Mouse (Mus musculus) lung, postnatal 0 days (tissue): Measurements from ENCODE around the gene 6430531B16Rik. TPM values are rescaled to one million over a fixed set of nuclear protein-coding genes. Genes with fewer than 3 reads are reported as not detected.
A peak's percentile ranks its signal among the peaks of the same experiment; 100 is the strongest.

Source experiments
- ATAC-seq: fragments of 200-750 bp; cut with Nextera tagmentation; 2 replicates; pipeline ENCODE4 v1.8.0; 2017; ENCODE audit warnings: moderate library complexity
- DNase-seq: peaks from one replicate; pipeline ENCODE4 v3.0.0-alpha.2; 2016; ENCODE audit warnings: low spot score
- H3K27ac ChIP-seq: fragments of 300-500 bp; sonication (generic); 2 replicates; pipeline ENCODE4 v1.5.1; 2014; ENCODE audit warnings: antibody characterized with exemption, mild to moderate bottlenecking, low read length, mixed read lengths
- H3K27me3 ChIP-seq: fragments of 300-500 bp; sonication (generic); replicated peaks from 2 replicates; pipeline ENCODE4 v1.6.1; 2014; ENCODE audit warnings: low read length, mixed read lengths; ENCODE audit not compliant: insufficient read depth
- H3K36me3 ChIP-seq: fragments of 300-500 bp; sonication (generic); 2 replicates; pipeline ENCODE4 v1.6.1; 2014; ENCODE audit warnings: low read length, mixed read lengths; ENCODE audit not compliant: insufficient read depth
- H3K4me1 ChIP-seq: fragments of 300-500 bp; sonication (generic); 2 replicates; pipeline ENCODE4 v1.6.1; 2014; ENCODE audit warnings: antibody characterized with exemption, low read depth, low read length, mixed read lengths; ENCODE audit not compliant: insufficient read depth
- H3K4me2 ChIP-seq: fragments of 300-500 bp; sonication (generic); replicated peaks from 2 replicates; pipeline ENCODE4 v1.6.1; 2014; ENCODE audit warnings: low read depth, mild to moderate bottlenecking, low read length, moderate library complexity, mixed read lengths
- H3K4me3 ChIP-seq: fragments of 300-500 bp; sonication (generic); 2 replicates; pipeline ENCODE4 v1.5.1; 2014; ENCODE audit warnings: low read depth, low read length
- H3K9ac ChIP-seq: fragments of 300-500 bp; sonication (generic); replicated peaks from 2 replicates; pipeline ENCODE4 v1.6.1; 2014; ENCODE audit warnings: low read depth, mild to moderate bottlenecking
- H3K9me3 ChIP-seq: fragments of 300-500 bp; sonication (generic); 2 replicates; pipeline ENCODE4 v1.6.1; 2016; ENCODE audit warnings: low read length, mixed read lengths
- CTCF ChIP-seq: IDR thresholded peaks from 2 replicates; pipeline ENCODE4 v1.5.1; 2016; ENCODE audit warnings: antibody characterized with exemption, mild to moderate bottlenecking
- EP300 ChIP-seq: IDR thresholded peaks from 2 replicates; pipeline ENCODE4 v1.6.1; 2016; ENCODE audit warnings: antibody characterized with exemption, mild to moderate bottlenecking, control low read depth
- WGBS: fragments of 180-500 bp; shearing (Covaris S2); extraction: QIAGEN DNeasy Blood & Tissue Kit; methylation state at CpG from one replicate; pipeline ENCODE4 v1.1.7; 2014; 5-methylcytosine and 5-hydroxymethylcytosine counted together
- polyA plus RNA-seq: library from polyadenylated mRNA; unstranded; fragments of >200 nt; fragmentation: Nextera tagmentation; extraction: Ambion mirVana; gene quantifications from 2 replicates; pipeline ENCODE4 v1.2.1, GENCODE M21; 2015

The 6430531B16Rik gene
- polyA plus RNA-seq = 5.6 and 7.3 TPM in 2 replicates

DNA sequence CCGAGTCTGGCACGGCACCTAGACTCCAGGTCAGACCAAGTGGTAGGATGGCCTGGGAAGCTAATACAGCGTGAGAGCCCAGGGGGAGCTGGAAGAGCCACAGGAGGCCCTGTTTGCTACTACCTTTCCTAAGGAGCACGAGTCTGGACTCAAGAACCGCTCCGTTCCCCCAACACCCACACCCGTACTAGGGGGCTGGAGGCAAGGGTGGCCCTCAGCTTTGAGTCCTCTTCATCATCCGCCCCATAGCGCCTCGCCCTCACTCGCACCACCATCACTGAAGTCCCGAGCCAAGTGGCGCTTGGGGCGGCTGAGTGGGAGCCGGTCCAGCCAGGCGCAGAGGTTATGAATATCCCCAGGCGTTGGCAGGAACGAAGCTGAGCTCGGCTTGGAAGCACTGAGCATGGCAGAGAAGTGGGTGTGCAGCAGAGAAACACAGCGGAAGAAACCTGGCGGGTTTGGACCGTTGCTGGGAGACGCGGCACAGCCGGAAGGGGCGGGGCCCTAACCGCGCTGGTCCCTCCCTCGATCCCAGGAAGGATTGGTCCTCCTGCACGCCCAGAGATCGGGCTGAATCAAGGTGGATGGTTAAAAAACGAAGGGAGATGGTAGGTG is at the start of gene 6430531B16Rik:
Gene 6430531B16Rik, minus strand, starts transcription at position 478 of the 615 bp plus-strand sequence.
- peak; percentile 81 for DNase-seq
- H3K9me3 ChIP-seq = no peaks in the 10 kb centered on the region

DNA sequence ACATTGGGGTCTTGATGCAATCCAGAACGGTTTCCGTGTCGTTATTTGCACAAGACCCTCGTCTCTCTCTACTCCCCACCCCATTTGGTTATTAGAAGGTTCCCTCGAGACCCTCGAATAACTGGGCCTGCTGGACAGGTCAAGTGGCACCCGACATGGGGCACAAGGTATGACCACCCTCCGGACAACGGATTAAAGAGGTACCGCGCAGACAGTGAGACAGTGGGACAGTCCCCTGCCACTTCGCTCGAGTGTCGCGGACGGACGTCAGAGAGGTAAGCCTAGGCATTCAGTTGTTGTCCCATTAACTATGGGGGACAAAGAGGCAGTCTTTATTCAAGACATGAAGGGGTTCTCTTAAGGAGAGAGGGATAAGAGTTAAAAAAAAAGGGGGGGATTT is 32.8 kb upstream of the 6430531B16Rik start:
- H3K4me1 ChIP-seq = no peaks in the 10 kb centered on the region
- WGBS = 96% methylated on average over 17 of the region's 17 CpGs
- H3K4me3 ChIP-seq = no peak overlapping the region
- H3K9me3 ChIP-seq = no peaks in the 10 kb centered on the region
- ATAC-seq = no peak
- H3K27ac ChIP-seq = no peak overlapping the region
- no peaks in the 10 kb centered on the region for H3K27me3 ChIP-seq
- H3K9ac ChIP-seq = no peak overlapping the region
- H3K4me2 ChIP-seq = no peak overlapping the region
- no peak for TF ChIP-seq EP300
- DNase-seq = no peak
- H3K36me3 ChIP-seq = 0 out of 2 replicates have a peak, but pooled peaks cover 4% of the 10 kb centered on the region

More for the DNA sequence above, at the start of gene 6430531B16Rik:
- WGBS = 6% methylated on average over 32 of the region's 32 CpGs
- H3K27me3 ChIP-seq = no peaks in the 10 kb centered on the region
- TF ChIP-seq CTCF = no peak
- no peaks in the 10 kb centered on the region for H3K4me1 ChIP-seq
- peak within 1 kb of the TSS; percentile 36 for H3K4me3 ChIP-seq
- no peak within 1 kb of the TSS for H3K9ac ChIP-seq
- H3K27ac ChIP-seq = no peak within 1 kb of the TSS
- peak; percentile 91 for ATAC-seq
- H3K36me3 ChIP-seq = no peaks in the 10 kb centered on the region
- peak within 1 kb of the TSS; percentile 59 for H3K4me2 ChIP-seq

DNA sequence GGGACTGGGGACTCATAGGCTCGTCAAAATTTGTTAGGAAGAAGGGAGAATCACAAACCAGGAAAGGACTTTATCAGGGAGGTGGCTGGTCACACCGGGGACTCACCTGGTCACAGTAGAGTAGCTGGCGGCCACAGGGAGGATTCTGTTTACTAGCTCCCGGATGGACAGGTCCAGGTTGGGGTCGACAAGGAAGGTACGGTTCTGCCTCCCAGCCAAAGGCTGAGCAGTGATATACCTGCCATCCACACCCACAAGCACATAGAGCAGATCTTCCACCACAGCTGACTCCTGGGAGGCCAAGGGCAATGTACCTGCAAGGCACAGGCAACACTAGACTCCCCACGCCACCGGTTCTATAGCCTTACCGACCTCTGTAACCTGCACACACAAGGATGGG is 29.2 kb upstream of the 6430531B16Rik start:
- Histone ChIP-seq H3K27me3 (no peaks in the 10 kb centered on the region), H3K4me1 (no peaks in the 10 kb centered on the region), H3K27ac (no peak overlapping the region), H3K9ac (no peak overlapping the region), H3K36me3 (0 out of 2 replicates have a peak, but pooled peaks cover 9% of the 10 kb centered on the region), H3K4me2 (no peak overlapping the region), H3K4me3 (no peak overlapping the region), H3K9me3 (no peaks in the 10 kb centered on the region)
- ATAC-seq (no peak), DNase-seq (no peak)
- WGBS = 93% methylated on average over 9 of the region's 9 CpGs
- TF ChIP-seq CTCF = no peak
- TF ChIP-seq EP300 = no peak

DNA sequence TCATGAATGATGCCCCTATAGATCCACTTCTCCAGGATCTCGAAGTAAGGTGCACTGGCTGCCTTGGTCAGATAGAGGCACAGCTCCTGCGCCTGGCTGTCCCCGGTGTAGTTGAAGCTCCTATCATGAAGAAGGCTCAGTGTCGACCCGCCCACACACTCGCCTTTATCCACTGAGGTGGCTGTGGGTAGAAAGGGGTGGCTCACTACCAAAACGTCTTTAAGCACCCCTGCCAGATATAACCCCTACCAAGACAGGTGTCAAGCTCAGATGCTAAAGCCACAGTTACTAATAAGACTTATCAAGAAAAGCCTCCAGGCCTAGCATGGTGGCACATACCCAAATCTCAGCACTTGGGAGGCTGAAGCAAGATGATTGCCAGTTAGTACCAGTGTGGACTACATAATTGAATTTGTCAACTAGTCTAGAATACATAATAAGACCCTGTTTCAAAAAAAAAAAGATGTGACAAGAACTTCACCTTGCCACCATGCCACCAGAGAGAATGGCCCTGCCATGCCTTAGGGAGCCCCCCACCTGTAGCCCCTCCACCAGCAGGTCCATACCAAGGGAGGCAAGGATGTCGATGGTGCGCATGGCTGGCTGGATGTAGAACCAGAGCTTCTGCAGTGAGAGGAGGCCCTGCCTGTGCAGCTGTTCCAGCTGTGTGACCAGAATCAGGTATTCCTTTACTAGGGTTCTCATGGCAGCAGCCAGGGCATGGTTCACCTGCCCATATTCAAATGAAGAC is 28.5 kb upstream of the 6430531B16Rik start:
- Histone ChIP-seq H3K4me2 (no peak overlapping the region), H3K27me3 (no peaks in the 10 kb centered on the region), H3K27ac (no peak overlapping the region), H3K9ac (no peak overlapping the region), H3K9me3 (no peaks in the 10 kb centered on the region), H3K4me1 (no peaks in the 10 kb centered on the region), H3K4me3 (no peak overlapping the region), H3K36me3 (peaks cover 12% of the 10 kb centered on the region; the same call in 1 of the 2 replicates)
- DNase-seq (no peak), ATAC-seq (no peak)
- WGBS = 93% methylated on average over 9 of the region's 9 CpGs
- TF ChIP-seq CTCF (no peak), EP300 (no peak)

DNA sequence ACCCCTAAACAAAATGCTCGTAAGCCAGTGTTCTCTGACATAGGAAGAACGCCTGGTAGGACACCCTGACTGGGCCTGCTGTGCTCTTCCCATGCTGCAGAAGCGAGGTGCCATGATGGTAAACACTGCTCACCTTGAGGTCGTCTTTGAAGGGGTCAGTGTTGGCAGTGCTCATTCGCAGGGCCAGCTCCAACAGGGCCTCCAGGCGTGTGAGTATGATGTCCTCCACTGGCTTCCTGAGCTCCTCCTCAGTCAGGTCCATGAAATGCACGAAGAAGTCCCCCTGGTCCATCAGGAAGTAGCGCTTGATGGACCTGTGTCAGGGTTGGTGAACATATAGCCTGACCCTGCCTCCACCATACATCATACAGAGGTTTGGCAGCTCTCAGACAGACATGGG is 26.1 kb upstream of the 6430531B16Rik start:
- Histone ChIP-seq H3K36me3 (peaks cover 25% of the 10 kb centered on the region; the same call in 1 of the 2 replicates), H3K27ac (no peak overlapping the region), H3K9me3 (no peaks in the 10 kb centered on the region), H3K4me3 (no peak overlapping the region), H3K9ac (no peak overlapping the region), H3K4me1 (no peaks in the 10 kb centered on the region), H3K27me3 (no peaks in the 10 kb centered on the region), H3K4me2 (no peak overlapping the region)
- TF ChIP-seq CTCF (no peak), EP300 (no peak)
- WGBS = 86% methylated on average over 8 of the region's 8 CpGs
- ATAC-seq = no peak
- DNase-seq = no peak

DNA sequence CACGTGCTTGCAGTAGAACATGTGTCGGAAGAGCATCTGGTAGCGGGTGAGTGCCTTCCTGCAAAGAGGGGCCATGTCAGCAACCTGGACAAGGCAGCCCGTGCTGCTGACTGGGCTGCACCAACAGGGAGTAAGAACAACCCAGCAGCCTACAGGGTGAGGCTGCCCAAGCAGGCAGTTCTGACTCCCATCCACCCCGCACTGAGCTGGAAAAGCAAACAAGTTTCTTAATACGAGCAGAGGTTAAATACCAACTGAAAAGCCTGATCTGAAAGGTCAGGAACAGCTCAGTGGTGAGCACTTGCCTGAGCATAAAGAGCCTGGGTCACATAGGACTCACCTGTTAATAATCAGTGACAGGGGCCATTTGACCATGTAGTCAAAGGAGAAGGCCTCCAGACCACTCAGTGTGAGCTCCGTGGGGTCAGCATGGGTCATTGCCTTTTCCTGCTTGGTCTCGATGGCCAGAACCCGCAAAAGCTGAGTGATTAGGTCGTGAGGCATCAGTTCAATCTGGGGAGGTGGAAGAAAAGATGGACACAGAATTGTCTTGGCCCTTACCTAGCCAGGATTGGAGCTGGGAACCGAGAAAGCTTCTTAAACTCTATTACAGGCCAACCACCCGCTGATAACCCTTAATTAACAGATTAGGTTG is 22.7 kb upstream of the 6430531B16Rik start:
- Histone ChIP-seq H3K27ac (no peak overlapping the region), H3K36me3 (peaks cover 39% of the 10 kb centered on the region; the same call in 1 of the 2 replicates), H3K4me2 (no peak overlapping the region), H3K9ac (no peak overlapping the region), H3K27me3 (no peaks in the 10 kb centered on the region), H3K4me3 (no peak overlapping the region), H3K9me3 (no peaks in the 10 kb centered on the region), H3K4me1 (no peaks in the 10 kb centered on the region)
- TF ChIP-seq CTCF (no peak), EP300 (no peak)
- WGBS = 80% methylated on average over 12 of the region's 12 CpGs
- ATAC-seq = no peak
- DNase-seq = no peak
